ENCODE assay signal across 11 mouse cellular contexts in the genomic region with DNA sequence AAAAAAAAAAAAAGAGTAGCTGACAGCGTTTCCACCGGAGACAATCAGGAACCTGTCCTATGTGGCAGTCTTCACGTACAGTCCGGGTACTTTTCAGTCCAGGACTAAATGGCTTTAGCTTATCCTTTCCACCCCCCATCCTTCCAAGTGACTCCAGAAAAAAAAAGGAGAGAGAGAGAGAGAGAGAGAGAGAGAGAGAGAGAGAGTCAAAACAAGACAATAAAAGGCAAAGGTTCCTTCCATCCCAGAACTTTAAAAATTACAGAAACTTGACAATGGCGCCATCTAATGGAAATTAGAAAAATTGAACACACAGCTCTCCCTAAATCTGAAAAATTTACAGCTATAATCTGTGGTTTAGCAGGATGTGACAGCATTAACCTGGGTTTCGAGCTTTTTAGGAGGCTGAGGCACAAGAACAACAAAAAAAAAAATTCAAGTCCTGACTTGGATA. TPM values are rescaled to one million over a fixed set of nuclear protein-coding genes. Genes with fewer than 3 reads are reported as not detected.
DNase-seq lines count a peak whose midpoint lies in the region; ATAC-seq and TF ChIP-seq lines count a peak whose summit lies in the region.
"Had no signal": no experiment of that assay in that cellular context is flagged by ENCODE, and none has a peak within 500 bp of the region (broad histone marks: within the 10 kb centered on the region; RNA-seq: fewer than 3 reads in every experiment).

No protein-coding gene starts in this region.

- H3K27ac ChIP-seq in liver, embryonic 14.5 days, result no peak overlapping the region
- no peak overlapping the region for H3K27ac ChIP-seq in liver, embryonic 12.5 days
- H3K27ac ChIP-seq: heart, embryonic 13.5 days; neural tube, embryonic 13.5 days had no signal

- H3K9me3 ChIP-seq in liver, embryonic 14.5 days (ENCODE audit: control insufficient read depth, low read length), result no peaks in the 10 kb centered on the region
- H3K9me3 ChIP-seq in liver, embryonic 12.5 days (replicated peaks), result no peaks in the 10 kb centered on the region
- H3K9me3 ChIP-seq: neural tube, embryonic 13.5 days had no signal

- no peaks in the 10 kb centered on the region for H3K4me1 ChIP-seq in liver, embryonic 14.5 days (replicated peaks; ENCODE audit: control insufficient read depth in 2 of 2, insufficient read depth in 2 of 2, low read length in 1 of 2)
- no peaks in the 10 kb centered on the region for H3K4me1 ChIP-seq in liver, embryonic 12.5 days

- WGBS in liver, embryonic 14.5 days (ENCODE audit: insufficient replicate concordance), result 37% methylated on average over 6 of the region's 6 CpGs
- 34% methylated on average over 6 of the region's 6 CpGs for WGBS in liver, embryonic 12.5 days (ENCODE audit: insufficient replicate concordance)

- peak; percentile 40; the same call in 1 of the 2 replicates for TF ChIP-seq CTCF in liver, embryonic 14.5 days (IDR thresholded peaks at IDR 0.05; ENCODE audit: low read depth)

- no peak overlapping the region for H3K4me3 ChIP-seq in liver, embryonic 14.5 days (ENCODE audit: insufficient read depth in 1 of 2, low read depth in 2 of 2, low read length in 2 of 2)
- no peak overlapping the region for H3K4me3 ChIP-seq in liver, embryonic 12.5 days
- H3K4me3 ChIP-seq: heart, embryonic 13.5 days; neural tube, embryonic 13.5 days had no signal

- ATAC-seq in liver, embryonic 14.5 days (ENCODE audit: insufficient read depth), result no peak
- no peak for ATAC-seq in liver, embryonic 12.5 days
- peak; percentile 61 for ATAC-seq in activated CD4-positive, CD25-positive, alpha-beta regulatory T cell, adult 4 months

- no peak for TF ChIP-seq EP300 in liver, embryonic 14.5 days (IDR thresholded peaks at IDR 0.05; ENCODE audit: low read depth)

- H3K9ac ChIP-seq in liver, embryonic 14.5 days (replicated peaks), result no peak overlapping the region
- H3K9ac ChIP-seq in liver, embryonic 12.5 days, result no peak overlapping the region
- H3K9ac ChIP-seq: heart, embryonic 13.5 days; neural tube, embryonic 13.5 days had no signal

- DNase-seq in cerebellum, adult 8-10 months, result peak; percentile 10
- DNase-seq in cerebellum, postnatal 4 days (ENCODE audit: low spot score in 2 of 2), result no peak
- peak in 1 of 3 experiments; percentile 29 for DNase-seq in liver, embryonic 14.5 days (ENCODE audit: low read depth in 3 of 3, low spot score in 3 of 3)
- peak; percentile 82 for DNase-seq in naive thymus-derived CD4-positive, alpha-beta T cell, adult 2 months (ENCODE audit: low read depth)
- no peak for DNase-seq in urinary bladder, postnatal 4 days (ENCODE audit: low spot score in 2 of 2)
- no peak for DNase-seq in frontal cortex, postnatal 36 days (ENCODE audit: low spot score in 2 of 2)
- DNase-seq: kidney, postnatal 4 days had no signal

- no peaks in the 10 kb centered on the region for H3K27me3 ChIP-seq in liver, embryonic 14.5 days (ENCODE audit: control insufficient read depth, insufficient read depth, low read length)
- no peaks in the 10 kb centered on the region for H3K27me3 ChIP-seq in liver, embryonic 12.5 days (replicated peaks)
- H3K27me3 ChIP-seq: heart, embryonic 13.5 days had no signal

- H3K36me3 ChIP-seq in liver, embryonic 14.5 days (replicated peaks; ENCODE audit: control insufficient read depth, insufficient read depth, low read depth), result no peaks in the 10 kb centered on the region
- no peaks in the 10 kb centered on the region for H3K36me3 ChIP-seq in liver, embryonic 12.5 days
- H3K36me3 ChIP-seq: heart, embryonic 13.5 days; neural tube, embryonic 13.5 days had no signal

- H3K4me2 ChIP-seq in liver, embryonic 14.5 days (ENCODE audit: low read depth), result no peak overlapping the region
- no peak overlapping the region for H3K4me2 ChIP-seq in liver, embryonic 12.5 days
- H3K4me2 ChIP-seq: heart, embryonic 13.5 days; neural tube, embryonic 13.5 days had no signal

RNA-seq across cellular contexts. Expression of a gene that starts 8.0 kb away (rescaled TPM):
- 4.6 and 6.3 TPM in 2 replicates for polyA plus RNA-seq in liver, embryonic 14.5 days (2012; rRNA removed)
- 5.5 and 6.1 TPM in 2 replicates for polyA plus RNA-seq in liver, embryonic 14.5 days (2014; fragmentation: Nextera tagmentation; extraction: Ambion mirVana)
- 10.7 and 12.3 TPM in 2 replicates for polyA plus RNA-seq in liver, embryonic 12.5 days (2016; fragmentation: Nextera tagmentation; extraction: Ambion mirVana)
- 100 to 1,000 TPM; 102 TPM for polyA plus RNA-seq in activated CD4-positive, CD25-positive, alpha-beta regulatory T cell, adult 4 months (2017; shearing (Covaris generic))

RNA-seq across cellular contexts. Expression of a gene that starts 8.6 kb away (rescaled TPM):
- 1.00 and 2.2 TPM in 2 replicates for polyA plus RNA-seq in liver, embryonic 14.5 days (2012; rRNA removed)
- polyA plus RNA-seq in liver, embryonic 14.5 days (2014; fragmentation: Nextera tagmentation; extraction: Ambion mirVana), result 2.2 and 3.0 TPM in 2 replicates
- polyA plus RNA-seq in liver, embryonic 12.5 days (2016; fragmentation: Nextera tagmentation; extraction: Ambion mirVana), result 2.2 and 2.7 TPM in 2 replicates
- 10 to 100 TPM; 11.9 to 12.1 TPM for polyA plus RNA-seq in activated CD4-positive, CD25-positive, alpha-beta regulatory T cell, adult 4 months (2017; shearing (Covaris generic))

RNA-seq across cellular contexts. Expression of a gene that starts 36.9 kb away (rescaled TPM):
- 2.7 and 3.8 TPM in 2 replicates for polyA plus RNA-seq in liver, embryonic 14.5 days (2012; rRNA removed)
- polyA plus RNA-seq in liver, embryonic 14.5 days (2014; fragmentation: Nextera tagmentation; extraction: Ambion mirVana), result 4.4 and 5.0 TPM in 2 replicates
- polyA plus RNA-seq in liver, embryonic 12.5 days (2016; fragmentation: Nextera tagmentation; extraction: Ambion mirVana), result 7.0 and 7.3 TPM in 2 replicates
- 10 to 100 TPM; 10.2 to 14.9 TPM for polyA plus RNA-seq in activated CD4-positive, CD25-positive, alpha-beta regulatory T cell, adult 4 months (2017; shearing (Covaris generic))

RNA-seq across cellular contexts. Expression of a gene that starts 46.6 kb away (rescaled TPM):
- polyA plus RNA-seq in liver, embryonic 14.5 days (2012; rRNA removed), result 87.2 and 138 TPM in 2 replicates
- 122 and 130 TPM in 2 replicates for polyA plus RNA-seq in liver, embryonic 14.5 days (2014; fragmentation: Nextera tagmentation; extraction: Ambion mirVana)
- polyA plus RNA-seq in liver, embryonic 12.5 days (2016; fragmentation: Nextera tagmentation; extraction: Ambion mirVana), result 174 and 177 TPM in 2 replicates
- 100 to 1,000 TPM; 413 to 476 TPM for polyA plus RNA-seq in activated CD4-positive, CD25-positive, alpha-beta regulatory T cell, adult 4 months (2017; shearing (Covaris generic))

RNA-seq across cellular contexts. Expression of a gene that starts 46.6 kb away (rescaled TPM):
- 4.0 and 9.9 TPM in 2 replicates for polyA plus RNA-seq in liver, embryonic 14.5 days (2012; rRNA removed)
- polyA plus RNA-seq in liver, embryonic 14.5 days (2014; fragmentation: Nextera tagmentation; extraction: Ambion mirVana), result 6.1 and 6.6 TPM in 2 replicates
- 12.6 and 12.7 TPM in 2 replicates for polyA plus RNA-seq in liver, embryonic 12.5 days (2016; fragmentation: Nextera tagmentation; extraction: Ambion mirVana)
- polyA plus RNA-seq in activated CD4-positive, CD25-positive, alpha-beta regulatory T cell, adult 4 months (2017; shearing (Covaris generic)), result 10 to 100 TPM; 26.9 to 33.3 TPM

Comparison
In these comparisons a context has a peak if more than half of its experiments do, and no peak if none do; other contexts are left out.
1. DNase-seq: peak in cerebellum, adult 8-10 months (single experiment) and naive thymus-derived CD4-positive, alpha-beta T cell, adult 2 months (single experiment); none in cerebellum, postnatal 4 days (0 of 2), urinary bladder, postnatal 4 days (0 of 2) and frontal cortex, postnatal 36 days (0 of 2).